Mouse (Mus musculus): ENCODE measurements around the gene Dbi. TPM values are rescaled to one million over a fixed set of nuclear protein-coding genes. Genes with fewer than 3 reads are reported as not detected.

Gene Dbi
- 210 and 259 TPM in 2 replicates for total RNA-seq (2012; rRNA removed)

GRCm38 (mm10) chr1:120120969-120121811 is at the start of gene Dbi, which contains the start of gene 3110009E18Rik:
Dbi (minus strand) TSS chr1:120121078.
3110009E18Rik (plus strand) TSS chr1:120121187.
- Histone ChIP-seq H3K4me3 (ENCODE audit: insufficient read depth in 1 of 2, low read depth in 1 of 2, low read length in 2 of 2, poor library complexity in 1 of 2, severe bottlenecking in 1 of 2) (peak within 1 kb of the TSS; percentile 81 to 82), H3K9me3 (ENCODE audit: control insufficient read depth, insufficient read depth, low read depth, low read length) (no peaks in the 10 kb centered on the region), H3K9ac (ENCODE audit: insufficient read depth, low read depth, low read length, poor library complexity, severe bottlenecking) (peak within 1 kb of the TSS; percentile 87), H3K36me3 (ENCODE audit: control insufficient read depth, insufficient read depth, low read length, poor library complexity, severe bottlenecking) (peaks cover 1% of the 10 kb centered on the region; the same call in 1 of the 2 replicates), H3K27ac (ENCODE audit: insufficient read depth, low read depth, low read length, poor library complexity, severe bottlenecking) (peak within 1 kb of the TSS; percentile 51), H3K4me1 (ENCODE audit: control insufficient read depth in 2 of 2, insufficient read depth in 2 of 2, low read length in 2 of 2, poor library complexity in 1 of 2) (peaks cover 5 to 7% of the 10 kb centered on the region in 2 experiments; a peak in 2 of 4 replicates)
- TF ChIP-seq ZNF384 (IDR thresholded peaks at IDR 0.05; ENCODE audit: low read depth, low read length) (peak; percentile 97), MAFK (IDR thresholded peaks at IDR 0.05; ENCODE audit: insufficient read depth, low read depth, low read length) (no peak), HCFC1 (IDR thresholded peaks at IDR 0.05; ENCODE audit: borderline replicate concordance, insufficient read depth, low read length) (no peak)
- in situ Hi-C loops (cut with MboI; ENCODE audit: low sequenced_read_pairs in 2 of 2, unreplicated experiment in 2 of 2): no loop called here
- DNase-seq (ENCODE audit: low read depth, low spot score): peak; percentile 98

GRCm38 (mm10) chr1:120170307-120170706 is 49.4 kb upstream of the Dbi start:
- Histone ChIP-seq H3K36me3 (ENCODE audit: control insufficient read depth, insufficient read depth, low read length, poor library complexity, severe bottlenecking) (no peaks in the 10 kb centered on the region), H3K4me1 (ENCODE audit: control insufficient read depth in 2 of 2, insufficient read depth in 2 of 2, low read length in 2 of 2, poor library complexity in 1 of 2) (no peaks in the 10 kb centered on the region), H3K27ac (ENCODE audit: insufficient read depth, low read depth, low read length, poor library complexity, severe bottlenecking) (no peak overlapping the region), H3K9me3 (ENCODE audit: control insufficient read depth, insufficient read depth, low read depth, low read length) (no peaks in the 10 kb centered on the region), H3K9ac (ENCODE audit: insufficient read depth, low read depth, low read length, poor library complexity, severe bottlenecking) (no peak overlapping the region), H3K4me3 (ENCODE audit: insufficient read depth in 1 of 2, low read depth in 1 of 2, low read length in 2 of 2, poor library complexity in 1 of 2, severe bottlenecking in 1 of 2) (no peak overlapping the region)
- DNase-seq (ENCODE audit: low read depth, low spot score): no peak
- in situ Hi-C loops (cut with MboI; ENCODE audit: low sequenced_read_pairs in 2 of 2, unreplicated experiment in 2 of 2): loop anchor here in 1 of 2 experiments (10.0 kb wide), 1 partner anchor 374 kb away; no protein-coding TSS in a partner anchor
- TF ChIP-seq ZC3H11A (IDR thresholded peaks at IDR 0.05; ENCODE audit: borderline replicate concordance, low read depth, low read length) (no peak), ZNF384 (IDR thresholded peaks at IDR 0.05; ENCODE audit: low read depth, low read length) (no peak), MAFK (IDR thresholded peaks at IDR 0.05; ENCODE audit: insufficient read depth, low read depth, low read length) (no peak), HCFC1 (IDR thresholded peaks at IDR 0.05; ENCODE audit: borderline replicate concordance, insufficient read depth, low read length) (no peak), CHD2 (IDR thresholded peaks at IDR 0.05; ENCODE audit: low read depth, low read length) (no peak)

GRCm38 (mm10) chr1:120168674-120169073 is 47.8 kb upstream of the Dbi start:
- no peaks in the 10 kb centered on the region for H3K4me1 ChIP-seq (ENCODE audit: control insufficient read depth in 2 of 2, insufficient read depth in 2 of 2, low read length in 2 of 2, poor library complexity in 1 of 2)
- no peak for TF ChIP-seq MAFK (IDR thresholded peaks at IDR 0.05; ENCODE audit: insufficient read depth, low read depth, low read length)
- no peak for TF ChIP-seq CHD2 (IDR thresholded peaks at IDR 0.05; ENCODE audit: low read depth, low read length)
- TF ChIP-seq ZC3H11A (IDR thresholded peaks at IDR 0.05; ENCODE audit: borderline replicate concordance, low read depth, low read length): no peak
- no peak for TF ChIP-seq HCFC1 (IDR thresholded peaks at IDR 0.05; ENCODE audit: borderline replicate concordance, insufficient read depth, low read length)
- no peak for TF ChIP-seq ZNF384 (IDR thresholded peaks at IDR 0.05; ENCODE audit: low read depth, low read length)
- DNase-seq (ENCODE audit: low read depth, low spot score): no peak
- H3K27ac ChIP-seq (ENCODE audit: insufficient read depth, low read depth, low read length, poor library complexity, severe bottlenecking): no peak overlapping the region
- H3K36me3 ChIP-seq (ENCODE audit: control insufficient read depth, insufficient read depth, low read length, poor library complexity, severe bottlenecking): no peaks in the 10 kb centered on the region
- in situ Hi-C loops (cut with MboI; ENCODE audit: low sequenced_read_pairs in 2 of 2, unreplicated experiment in 2 of 2): no loop called here
- H3K9ac ChIP-seq (ENCODE audit: insufficient read depth, low read depth, low read length, poor library complexity, severe bottlenecking): no peak overlapping the region
- no peaks in the 10 kb centered on the region for H3K9me3 ChIP-seq (ENCODE audit: control insufficient read depth, insufficient read depth, low read depth, low read length)
- H3K4me3 ChIP-seq (ENCODE audit: insufficient read depth in 1 of 2, low read depth in 1 of 2, low read length in 2 of 2, poor library complexity in 1 of 2, severe bottlenecking in 1 of 2): no peak overlapping the region

GRCm38 (mm10) chr1:120168016-120168415 is 47.1 kb upstream of the Dbi start:
- Histone ChIP-seq H3K9me3 (ENCODE audit: control insufficient read depth, insufficient read depth, low read depth, low read length) (no peaks in the 10 kb centered on the region), H3K36me3 (ENCODE audit: control insufficient read depth, insufficient read depth, low read length, poor library complexity, severe bottlenecking) (no peaks in the 10 kb centered on the region), H3K27ac (ENCODE audit: insufficient read depth, low read depth, low read length, poor library complexity, severe bottlenecking) (no peak overlapping the region), H3K9ac (ENCODE audit: insufficient read depth, low read depth, low read length, poor library complexity, severe bottlenecking) (no peak overlapping the region), H3K4me1 (ENCODE audit: control insufficient read depth in 2 of 2, insufficient read depth in 2 of 2, low read length in 2 of 2, poor library complexity in 1 of 2) (no peaks in the 10 kb centered on the region), H3K4me3 (ENCODE audit: insufficient read depth in 1 of 2, low read depth in 1 of 2, low read length in 2 of 2, poor library complexity in 1 of 2, severe bottlenecking in 1 of 2) (no peak overlapping the region)
- in situ Hi-C loops (cut with MboI; ENCODE audit: low sequenced_read_pairs in 2 of 2, unreplicated experiment in 2 of 2): no loop called here
- TF ChIP-seq CHD2 (IDR thresholded peaks at IDR 0.05; ENCODE audit: low read depth, low read length) (no peak), ZC3H11A (IDR thresholded peaks at IDR 0.05; ENCODE audit: borderline replicate concordance, low read depth, low read length) (no peak), HCFC1 (IDR thresholded peaks at IDR 0.05; ENCODE audit: borderline replicate concordance, insufficient read depth, low read length) (no peak)
- no peak for DNase-seq (ENCODE audit: low read depth, low spot score)
